Mouse (Mus musculus): ENCODE results near the gene Tm4sf19.

- no peak for TF ChIP-seq POLR2A (IDR thresholded peaks at IDR 0.05; ENCODE audit: extremely low read depth, insufficient read depth, low read length)
- no peak for TF ChIP-seq CTCF (IDR thresholded peaks at IDR 0.05; ENCODE audit: extremely low read depth, insufficient read depth, low read length)
Observed at GRCm38 (mm10) chr16:32395679-32396540, 4.4 kb upstream of the Tm4sf19 start.

All from cortical plate, adult 2 months (tissue).